Mouse (Mus musculus) c-Kit-positive CD71-positive TER-119-positive erythroid progenitor cells, embryonic 14.5 days (primary cell): Measurements from ENCODE around the gene Rps16.
"Not testable (repeated sequence)": the region's sequence is repeated elsewhere in the genome, so short reads cannot be mapped to it uniquely, and the experiment has no call there.

Experiments
- DNase-seq: peaks from one replicate; pipeline ENCODE4 v3.0.0-alpha.2; 2013; ENCODE audit warnings: low spot score

Gene Rps16

DNA sequence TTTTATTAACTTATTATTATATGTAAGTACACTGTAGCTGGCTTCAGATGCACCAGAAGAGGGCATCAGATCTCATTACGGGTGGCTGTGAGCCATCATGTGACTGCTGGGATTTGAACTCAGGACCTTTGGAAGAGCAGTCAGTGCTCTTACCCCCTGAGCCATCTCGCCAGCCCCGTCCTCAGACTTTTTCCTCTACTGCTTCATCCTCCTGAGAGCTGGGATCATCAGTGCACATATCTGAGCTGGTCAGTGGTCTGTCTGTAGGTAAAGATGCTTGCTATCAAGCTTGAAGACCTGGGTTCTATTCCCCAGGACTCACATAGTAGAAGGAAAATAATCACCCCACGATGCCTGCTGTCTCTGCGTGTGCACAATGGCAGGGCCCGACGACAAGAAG lies 36.9 kb downstream of the Rps16 start:
- DNase-seq: not testable (repeated sequence)

DNA sequence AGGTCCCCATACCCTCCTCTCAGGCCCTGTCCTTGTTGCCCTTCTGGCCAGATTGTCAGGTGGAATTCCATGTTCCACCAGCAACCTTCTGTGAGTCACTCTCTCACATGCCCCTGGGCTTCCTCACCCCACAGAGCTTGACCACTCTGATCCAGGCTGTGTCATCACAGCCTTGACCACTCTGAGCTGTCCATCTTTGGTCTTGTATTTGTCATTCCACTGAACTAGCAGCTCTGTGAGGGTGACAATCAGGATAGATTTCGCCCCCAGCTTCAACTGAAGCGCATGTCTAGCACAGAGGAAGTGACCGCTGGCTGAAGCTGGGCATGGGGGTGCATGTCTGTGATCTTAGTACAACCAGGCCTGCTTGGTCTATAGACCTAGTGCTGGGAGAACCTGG lies 39.9 kb downstream of the Rps16 start:
- DNase-seq: no peak

DNA sequence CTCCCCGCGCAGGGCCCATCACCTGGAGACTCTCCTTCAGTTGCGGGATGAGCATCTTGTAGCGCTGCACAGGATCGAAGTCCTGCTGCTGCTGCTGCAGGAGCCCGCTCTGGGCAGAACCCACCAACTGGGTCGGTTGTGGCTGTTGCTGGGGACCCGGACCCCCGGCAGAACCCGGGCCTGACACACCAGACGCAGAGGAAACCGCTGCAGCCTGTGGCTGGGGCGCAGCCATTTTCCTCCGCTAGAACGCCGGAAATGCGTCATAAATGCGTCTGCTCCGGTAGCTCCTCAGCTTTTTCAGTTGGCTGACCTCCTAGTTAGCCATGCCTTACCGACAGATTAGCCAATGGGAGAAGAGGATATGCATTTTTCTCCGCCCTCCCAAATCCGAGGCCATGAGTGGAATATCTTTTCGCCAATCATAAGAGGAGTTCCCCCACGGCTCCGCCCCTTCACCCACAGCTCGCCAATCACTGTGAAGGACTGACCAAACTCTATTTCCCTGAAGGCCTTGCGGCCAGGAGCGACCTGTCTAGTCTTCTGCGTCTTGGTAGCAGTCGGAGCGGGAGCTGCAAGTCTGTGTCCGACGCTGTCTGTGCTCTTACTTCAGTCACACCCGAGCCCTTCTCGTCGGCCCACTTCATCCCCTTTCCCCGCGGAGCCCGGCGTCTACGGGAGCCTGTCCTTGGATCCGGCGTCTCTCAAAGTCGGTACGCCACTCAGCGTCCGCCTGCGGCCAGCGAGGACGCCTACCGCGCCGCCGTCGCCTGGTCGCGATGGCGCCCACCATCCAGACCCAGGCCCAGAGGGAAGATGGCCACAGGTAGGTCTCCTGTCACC lies 42.2 kb downstream of the Rps16 start, which contains the start of the genes Med29 and Paf1:
Gene Med29 (minus strand): TSS at position 280 of the 843 bp plus-strand sequence.
Gene Paf1 (plus strand): TSS at position 523 of the 843 bp plus-strand sequence.
- DNase-seq: peak; percentile 99

DNA sequence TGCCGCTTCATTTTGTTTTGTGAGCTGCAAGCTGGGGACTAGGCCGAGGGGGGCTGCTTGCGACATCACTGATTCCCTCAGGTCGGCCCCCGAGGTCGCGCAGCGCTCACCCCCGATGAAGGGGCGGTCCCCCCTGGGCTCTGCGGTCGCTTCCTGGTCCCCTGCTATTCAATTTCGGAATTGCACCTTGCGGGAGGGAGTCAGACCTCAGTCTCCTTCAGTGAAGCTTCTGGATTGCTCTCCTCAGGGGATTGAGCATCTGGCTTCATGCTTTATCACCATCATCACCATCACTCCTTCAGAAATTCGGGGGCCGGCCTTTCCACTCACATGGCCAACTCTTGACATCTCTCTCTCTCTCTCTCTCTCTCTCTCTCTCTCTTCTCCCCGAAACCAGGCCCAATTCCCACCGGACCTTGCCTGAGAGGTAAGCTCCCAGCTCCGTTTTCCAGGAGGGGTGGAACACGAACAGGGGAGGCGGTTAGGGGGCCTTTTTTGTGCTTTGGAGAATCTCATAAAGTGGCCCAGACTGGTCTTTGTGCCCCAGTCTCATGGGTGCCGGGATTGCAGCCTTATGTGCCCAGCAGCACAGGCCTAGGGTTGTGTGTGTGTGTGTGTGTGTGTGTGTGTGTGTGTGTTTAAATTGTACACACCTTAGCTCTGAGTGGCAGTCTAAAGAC lies 43.0 kb downstream of the Rps16 start:
- DNase-seq: no peak

DNA sequence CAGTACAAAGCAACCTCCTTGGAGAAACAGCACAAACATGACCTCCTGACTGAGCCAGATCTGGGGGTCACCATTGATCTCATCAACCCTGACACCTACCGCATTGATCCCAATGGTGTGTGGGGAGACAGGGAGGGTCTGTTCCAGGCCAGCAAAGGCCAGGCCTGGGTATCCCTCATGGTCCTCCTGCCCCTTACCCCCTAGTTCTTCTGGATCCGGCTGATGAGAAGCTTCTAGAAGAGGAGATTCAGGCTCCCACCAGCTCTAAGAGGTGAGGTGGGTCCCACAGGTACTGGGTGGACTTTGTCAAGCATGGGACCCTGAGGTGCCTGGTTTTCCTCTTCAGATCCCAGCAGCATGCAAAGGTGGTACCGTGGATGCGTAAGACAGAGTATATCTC lies 45.0 kb downstream of the Rps16 start:
- DNase-seq: no peak

DNA sequence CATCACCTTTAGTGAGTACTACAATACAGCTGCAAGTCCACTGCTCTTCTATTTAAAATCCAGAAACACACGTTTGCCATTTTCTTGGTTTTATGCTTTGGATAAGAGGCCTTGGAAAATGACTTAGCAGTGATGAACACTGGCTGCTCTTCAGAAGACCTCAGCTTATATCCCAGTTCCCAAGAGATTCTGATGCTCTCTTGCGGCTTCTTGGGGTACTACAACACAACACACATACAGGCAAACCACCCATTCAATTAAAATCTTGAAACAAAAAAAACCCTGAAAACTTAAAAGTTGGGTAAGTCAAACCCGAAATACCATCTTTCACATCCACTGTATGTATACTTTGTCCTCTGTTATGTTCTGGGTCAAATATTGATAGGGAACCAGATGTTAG lies 47.5 kb downstream of the Rps16 start:
- no peak for DNase-seq

DNA sequence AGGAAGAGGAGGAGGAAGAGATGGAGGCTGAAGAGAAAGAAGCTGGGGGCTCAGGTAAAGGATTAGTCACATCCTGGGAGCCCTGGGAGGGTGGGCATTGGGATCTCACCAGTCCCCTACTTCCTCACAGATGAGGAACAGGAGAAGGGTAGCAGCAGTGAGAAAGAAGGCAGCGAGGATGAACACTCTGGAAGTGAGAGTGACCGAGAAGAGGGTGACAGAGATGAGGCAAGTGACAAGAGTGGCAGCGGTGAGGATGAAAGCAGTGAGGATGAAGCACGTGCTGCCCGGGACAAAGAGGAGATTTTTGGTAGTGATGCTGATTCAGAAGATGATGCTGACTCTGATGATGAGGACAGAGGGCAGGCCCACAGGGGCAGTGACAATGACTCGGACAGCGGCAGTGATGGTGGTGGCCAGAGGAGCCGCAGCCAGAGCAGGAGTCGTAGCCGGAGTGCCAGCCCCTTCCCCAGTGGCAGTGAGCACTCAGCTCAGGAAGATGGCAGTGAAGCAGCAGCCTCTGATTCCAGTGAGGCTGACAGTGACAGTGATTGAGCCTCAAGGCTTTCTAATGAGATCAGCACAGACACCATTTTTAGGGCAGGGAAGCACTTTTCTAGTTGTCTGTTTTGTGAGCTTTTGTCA lies 48.4 kb downstream of the Rps16 start:
- no peak for DNase-seq

DNA sequence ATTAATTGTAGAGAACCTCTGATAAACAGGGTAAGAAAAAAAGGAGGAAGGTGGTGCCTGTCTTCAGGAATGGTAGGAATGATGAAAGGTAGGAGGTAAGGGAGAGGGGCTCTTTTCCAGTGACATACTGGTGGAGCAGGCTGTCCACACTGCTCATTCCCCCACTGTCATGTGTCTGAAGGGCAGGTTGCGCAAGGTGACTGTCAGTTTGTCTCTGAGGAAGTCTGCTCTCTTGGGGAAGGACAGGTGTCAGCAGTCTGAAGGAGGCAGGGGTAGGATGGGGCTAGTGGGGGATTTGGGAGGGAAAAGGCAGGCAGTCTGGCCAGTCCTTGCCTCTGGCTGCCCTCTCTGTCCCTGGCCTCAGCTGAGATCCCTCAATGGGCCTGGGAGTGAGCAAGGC lies 50.6 kb downstream of the Rps16 start:
- no peak for DNase-seq

DNA sequence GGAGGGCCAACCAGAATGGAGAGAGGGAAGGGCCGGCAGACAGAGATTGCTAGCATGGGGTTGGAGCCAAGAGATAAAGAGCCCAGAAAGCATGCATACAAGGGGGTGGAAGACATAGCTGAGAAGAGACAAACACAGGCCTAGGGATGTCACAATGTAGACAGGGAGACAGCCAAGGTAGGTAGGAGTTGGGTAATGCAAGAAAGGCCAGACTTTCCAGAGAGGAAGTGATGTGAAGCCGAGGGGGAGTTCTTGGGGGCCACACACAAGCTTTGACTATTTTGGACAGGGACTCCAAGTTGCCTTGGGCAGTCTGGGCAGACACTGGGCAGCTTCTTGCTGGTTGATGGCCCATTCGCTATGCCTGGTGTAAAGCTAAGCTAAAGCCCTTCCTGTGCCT lies 51.5 kb downstream of the Rps16 start:
- no peak for DNase-seq
